Mouse (Mus musculus): Measurements from ENCODE around the gene Cplx3.

The Cplx3 gene

DNA sequence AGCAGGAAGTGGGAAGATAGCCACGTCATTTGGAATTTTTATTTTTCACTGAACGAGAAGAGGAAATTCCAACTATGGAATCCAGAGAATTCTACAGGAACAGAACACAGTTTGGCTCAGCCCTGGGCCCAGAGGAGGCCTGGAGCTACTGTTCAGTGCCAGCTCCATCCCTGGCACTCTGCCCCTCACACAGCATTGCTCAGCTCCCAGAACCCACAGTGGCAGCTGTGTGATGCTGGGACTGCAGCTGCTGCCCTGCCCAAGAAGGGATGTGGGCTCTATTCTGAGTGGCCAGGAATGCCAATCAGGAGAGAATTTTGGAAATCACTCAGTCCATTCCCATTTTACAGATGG is 4.8 kb downstream of the Cplx3 start:
- no peak for DNase-seq (ENCODE audit: low spot score)

DNA sequence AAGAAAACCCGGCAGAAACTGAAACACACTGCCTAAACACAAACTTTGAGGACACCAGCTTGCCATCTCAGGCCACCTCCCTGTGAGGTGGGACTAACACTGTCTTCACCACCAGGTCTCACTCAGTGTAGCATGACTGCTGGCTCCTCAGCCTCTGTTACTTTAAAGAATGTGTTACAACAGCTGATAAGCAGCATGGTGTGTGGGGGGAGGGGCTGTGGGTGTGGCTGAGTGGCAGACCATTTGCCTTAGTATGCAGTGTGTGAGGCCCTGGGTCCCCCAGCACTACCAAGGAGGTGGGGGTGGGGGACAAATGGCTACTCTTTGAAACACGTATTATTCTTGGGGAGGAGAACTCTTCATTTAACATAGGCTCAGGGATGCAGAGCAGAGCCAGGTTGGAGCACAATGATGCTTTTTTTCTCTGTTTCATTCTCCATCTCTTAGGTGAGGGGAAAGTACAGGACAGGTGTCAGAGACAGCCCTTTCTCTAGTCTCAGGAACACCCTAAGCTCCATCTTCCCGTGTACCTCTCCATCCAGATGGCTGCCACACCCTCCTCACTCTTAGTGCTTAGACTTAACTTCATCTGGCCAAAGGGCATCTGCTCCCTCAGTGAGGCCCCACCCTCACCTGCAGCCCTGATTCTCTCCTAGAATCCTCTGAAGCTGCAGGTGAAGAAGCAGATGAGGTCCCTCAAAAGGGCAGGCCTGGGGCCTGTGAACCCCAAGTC is 5.3 kb downstream of the Cplx3 start:
- DNase-seq (ENCODE audit: low spot score), result peak; percentile 33

DNA sequence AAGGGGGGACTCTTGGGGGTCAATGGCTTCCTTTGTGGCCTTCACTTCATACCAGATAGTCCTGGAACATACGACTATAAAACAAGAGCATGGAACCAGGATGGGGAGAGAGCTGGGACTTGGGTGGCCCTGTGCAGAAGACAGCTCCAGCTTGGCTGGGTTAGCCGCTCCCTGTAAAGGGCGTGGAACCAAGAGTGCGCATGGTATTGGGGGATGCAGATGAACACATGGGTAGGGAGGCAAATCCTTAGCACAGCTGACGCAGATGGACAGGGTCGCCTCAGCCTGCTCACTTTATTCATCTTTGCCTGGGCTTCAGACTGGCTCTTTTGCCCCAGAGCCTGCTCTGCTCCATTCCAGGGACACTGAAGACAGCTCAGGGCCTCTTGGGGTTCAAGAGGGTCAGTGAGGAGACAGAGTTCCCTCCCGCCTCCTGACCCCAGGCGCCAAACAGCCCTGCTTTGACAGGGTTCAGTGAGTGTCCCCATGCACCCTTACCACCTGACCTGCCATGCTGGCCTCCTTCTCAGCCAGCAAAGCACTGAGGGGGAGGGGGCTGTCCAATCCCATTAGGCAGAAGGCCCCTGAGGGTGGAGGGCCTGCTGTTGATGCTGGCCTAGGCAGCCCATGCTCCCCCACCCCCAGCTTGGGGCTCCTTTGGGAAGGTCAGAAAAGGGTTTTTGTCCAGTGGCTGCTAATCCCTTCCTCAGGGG is 7.1 kb downstream of the Cplx3 start:
- DNase-seq (ENCODE audit: low spot score), result no peak

DNA sequence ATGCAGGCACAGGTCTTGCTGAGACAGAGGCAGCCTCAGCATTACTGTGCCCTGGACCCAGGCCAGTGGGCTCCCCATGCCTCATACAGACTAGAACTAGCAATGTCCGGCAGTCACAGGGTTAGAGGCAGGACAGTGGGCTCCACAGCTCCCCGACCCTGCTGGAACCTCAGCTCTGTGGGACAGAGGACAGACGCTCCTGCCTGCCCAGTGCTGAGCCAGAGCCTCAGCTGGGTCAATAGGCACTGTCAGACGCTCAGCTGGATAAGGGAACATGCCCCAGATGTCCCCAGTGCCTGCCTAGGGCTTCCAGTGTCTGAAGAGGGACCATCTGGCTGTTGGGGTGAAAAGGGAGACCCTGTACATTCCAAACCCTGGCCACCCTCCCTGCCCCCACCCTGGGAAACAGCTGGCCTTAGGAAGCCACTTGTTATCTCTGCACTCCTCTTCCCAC is 8.1 kb downstream of the Cplx3 start:
- no peak for DNase-seq (ENCODE audit: low spot score)

DNA sequence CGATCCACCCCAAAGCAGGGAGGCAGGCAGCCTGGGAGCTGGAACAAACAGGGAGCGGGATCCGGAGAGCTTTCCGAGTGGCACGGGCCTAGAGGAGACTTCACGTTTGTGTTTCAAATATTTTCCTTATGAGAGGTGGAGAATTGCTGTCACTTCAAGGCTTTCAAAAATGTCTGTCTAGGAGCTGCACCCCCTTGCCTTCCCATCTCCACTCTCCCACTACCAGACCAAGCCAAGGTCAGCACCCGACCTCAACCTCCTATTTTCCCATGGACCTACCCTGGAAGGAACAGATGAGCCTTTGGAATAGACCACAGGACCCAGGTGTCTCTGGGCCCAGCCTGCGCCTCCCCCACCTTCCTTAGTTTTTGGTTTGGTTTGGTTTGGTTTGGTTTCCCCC is 8.8 kb downstream of the Cplx3 start:
- no peak for DNase-seq (ENCODE audit: low spot score)

DNA sequence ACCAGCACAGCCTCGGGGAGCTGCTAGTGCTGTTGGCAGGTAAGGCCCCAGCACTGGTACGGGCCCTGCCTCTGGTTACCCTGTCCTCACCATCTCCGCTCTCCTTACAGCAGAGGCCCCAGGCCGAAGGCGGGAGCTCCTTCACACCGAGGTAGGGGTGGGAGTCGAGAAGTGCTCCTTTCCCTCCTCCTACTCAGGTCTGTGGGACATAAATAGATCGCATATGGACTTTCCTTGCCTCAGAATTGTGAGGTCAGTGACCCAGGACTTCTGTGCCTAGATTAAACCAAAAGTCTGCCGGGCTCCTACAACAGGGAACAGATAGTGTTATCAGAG is 11.9 kb downstream of the Cplx3 start:
- DNase-seq (ENCODE audit: low spot score), result no peak

DNA sequence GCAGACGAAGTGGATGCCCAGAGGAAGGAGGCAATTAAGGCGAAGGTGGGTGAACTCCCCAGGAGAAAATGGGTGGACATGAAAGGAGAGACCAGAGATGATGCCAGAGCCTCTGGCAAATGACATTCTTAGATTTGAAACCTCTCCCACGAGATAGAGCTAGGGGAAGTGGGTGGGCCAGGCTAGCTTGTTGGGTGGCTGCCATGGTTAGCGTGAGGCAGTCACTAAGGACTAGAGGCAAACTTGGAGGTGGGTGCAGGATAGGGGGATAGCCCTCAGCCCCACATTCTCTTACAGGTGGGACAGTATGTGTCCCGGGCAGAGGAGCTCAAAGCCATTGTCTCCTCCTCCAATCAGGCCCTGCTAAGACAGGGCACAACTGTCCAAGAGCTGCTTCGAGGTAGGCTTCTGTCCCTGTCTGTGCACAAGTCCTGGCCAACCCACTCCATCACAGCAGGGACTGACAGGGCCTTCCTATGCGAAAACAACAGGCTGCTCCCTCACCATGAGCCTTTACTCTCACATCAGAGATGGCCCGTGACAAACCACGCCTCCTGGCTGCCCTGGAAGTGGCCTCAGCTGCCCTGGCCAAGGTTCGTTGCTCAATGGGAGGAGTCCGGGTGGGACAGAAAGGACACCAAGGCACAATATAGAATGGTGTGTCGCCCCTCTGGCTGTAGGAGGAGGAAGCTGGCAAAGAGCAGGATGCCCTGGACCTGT is 12.5 kb downstream of the Cplx3 start:
- no peak for DNase-seq (ENCODE audit: low spot score)

DNA sequence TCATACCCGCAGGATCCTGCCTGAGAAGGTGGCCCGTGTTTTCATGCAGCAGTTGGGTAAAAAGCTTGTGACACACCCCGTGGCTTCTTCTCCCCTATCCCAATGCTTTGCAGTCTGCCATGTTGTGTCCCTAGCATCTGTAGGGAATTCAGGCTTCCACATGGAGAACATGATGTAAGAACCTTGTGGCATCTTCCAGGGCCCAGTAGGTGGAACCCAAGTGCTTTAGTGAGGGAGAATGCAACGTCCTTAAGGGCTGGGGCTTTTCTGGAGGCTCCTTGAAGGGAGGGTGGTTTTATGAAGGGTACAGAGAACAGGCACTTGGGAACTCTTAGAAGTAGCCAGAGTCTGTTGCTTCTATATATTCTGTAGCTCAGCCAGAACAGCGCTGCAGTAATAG is 15.4 kb downstream of the Cplx3 start:
- no peak for DNase-seq (ENCODE audit: low spot score)

DNA sequence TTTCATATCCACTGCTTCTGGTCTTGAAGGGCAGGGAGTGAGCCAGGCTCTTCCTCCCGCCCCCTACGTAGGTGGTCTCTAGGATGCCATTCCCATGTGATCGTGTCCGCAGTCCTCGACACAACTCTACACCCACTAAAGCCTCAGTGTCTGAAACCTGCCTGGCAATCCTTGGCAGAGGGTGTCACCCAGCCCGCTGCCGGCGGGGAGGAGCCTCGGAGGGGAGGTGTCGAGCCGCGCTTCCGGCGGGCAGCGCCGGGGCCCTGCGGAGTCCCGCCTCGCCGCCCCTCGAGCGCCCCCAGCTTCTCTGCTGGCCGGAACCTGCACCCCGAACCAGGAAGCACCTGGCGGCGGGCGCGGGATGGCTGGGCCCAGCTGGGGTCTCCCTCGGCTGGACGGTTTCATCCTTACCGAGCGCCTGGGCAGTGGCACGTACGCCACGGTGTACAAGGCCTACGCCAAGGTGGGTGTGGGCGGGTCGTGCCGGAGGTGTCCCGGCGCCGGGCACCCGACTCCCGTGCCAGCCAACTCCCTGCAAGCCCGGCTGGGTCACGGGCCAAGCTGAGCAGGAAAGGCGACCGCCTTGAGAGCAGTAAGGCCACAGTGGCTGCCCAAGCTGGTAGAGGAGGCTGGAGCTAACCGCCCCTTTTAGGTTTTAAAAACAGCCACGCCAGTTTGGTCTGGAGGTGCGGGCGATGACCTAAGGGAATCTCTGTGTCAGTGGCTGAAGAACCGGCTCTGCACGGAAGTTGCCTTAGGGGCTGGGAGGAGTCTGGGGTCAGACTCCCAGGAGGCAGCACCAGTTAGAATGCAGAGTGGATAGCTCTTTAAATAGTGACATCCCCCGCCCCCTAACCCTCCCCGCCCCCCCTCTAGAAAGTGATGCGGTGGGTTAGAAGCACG is 16.6 kb downstream of the Cplx3 start, which contains the start of gene Ulk3:
TSS of gene Ulk3 (plus strand) at position 229 of the 903 bp plus-strand sequence.
- peak; percentile 55 for DNase-seq (ENCODE audit: low spot score)

DNA sequence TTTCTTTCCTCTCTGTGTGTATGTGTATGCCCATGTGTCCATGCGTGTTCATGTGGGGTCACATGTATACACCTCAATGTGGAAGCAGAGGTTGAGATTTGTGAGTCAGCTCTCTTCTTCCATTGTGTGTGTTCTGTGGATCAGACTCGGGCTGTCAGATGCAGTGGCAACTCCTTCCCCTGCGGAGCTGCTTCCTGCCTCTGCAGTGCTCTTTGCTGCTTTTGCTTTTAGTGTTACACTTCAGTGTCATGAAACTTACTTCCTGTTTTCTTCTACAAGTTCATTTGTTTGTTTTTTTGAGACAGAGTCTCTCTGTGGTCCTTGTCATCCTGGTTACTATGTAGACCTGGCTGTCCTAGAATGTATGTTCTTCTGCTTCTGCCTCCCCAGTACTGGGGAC is 21.1 kb downstream of the Cplx3 start:
- DNase-seq (ENCODE audit: low spot score), result no peak

DNA sequence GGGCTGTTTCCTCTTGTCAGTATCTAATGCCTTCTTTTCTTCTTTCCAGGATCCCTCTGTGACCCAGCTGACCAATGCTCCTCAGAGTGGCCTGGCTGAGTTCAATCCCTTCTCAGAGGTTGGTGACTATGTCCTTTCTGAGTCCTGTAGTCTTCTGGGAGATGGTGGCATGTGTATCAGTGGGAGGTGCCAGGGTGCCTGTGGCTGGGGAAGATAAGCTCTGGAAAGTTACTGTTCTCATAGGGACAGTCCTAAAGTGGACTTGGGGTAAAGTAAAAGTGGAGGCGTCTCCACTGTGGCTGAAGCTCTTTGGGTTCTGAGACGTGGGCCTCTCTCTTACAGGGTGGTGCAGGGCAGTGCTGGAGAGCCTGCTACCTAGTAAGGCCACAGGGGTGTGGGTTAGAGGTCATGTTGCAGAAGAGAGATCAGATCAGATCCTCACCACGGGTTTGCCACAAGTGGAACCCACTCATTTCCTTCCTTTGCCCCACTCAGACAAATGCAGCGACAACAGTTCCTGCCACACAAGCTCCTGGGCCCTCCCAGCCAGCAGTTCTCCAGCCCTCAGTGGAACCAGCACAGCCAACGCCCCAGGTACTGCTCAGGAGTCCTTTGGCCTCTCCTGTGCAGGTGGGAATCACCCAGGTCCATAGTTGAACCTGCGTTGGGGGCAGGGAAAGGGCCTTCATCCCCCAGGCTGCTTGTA is 28.8 kb downstream of the Cplx3 start:
- DNase-seq (ENCODE audit: low spot score), result peak; percentile 56

DNA sequence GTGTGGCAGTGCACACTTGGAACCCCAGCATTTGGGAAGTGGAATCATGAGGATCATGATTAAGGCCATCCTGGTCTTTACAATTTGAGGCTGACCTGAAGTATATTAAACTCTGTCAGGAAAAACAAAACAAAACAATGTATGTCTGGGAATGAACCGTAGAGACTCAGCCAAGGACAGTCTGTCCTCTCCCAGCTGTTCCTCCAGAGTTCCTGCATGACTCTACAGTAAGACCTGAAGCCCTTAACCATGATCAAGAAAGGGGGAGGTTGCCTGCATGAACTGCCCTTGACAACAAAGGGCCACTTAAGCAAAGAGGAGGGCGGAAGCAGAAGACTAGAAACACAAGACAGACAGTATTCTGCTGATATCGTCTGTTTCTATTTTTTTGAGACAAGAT is 30.5 kb downstream of the Cplx3 start:
- DNase-seq (ENCODE audit: low spot score), result no peak

DNA sequence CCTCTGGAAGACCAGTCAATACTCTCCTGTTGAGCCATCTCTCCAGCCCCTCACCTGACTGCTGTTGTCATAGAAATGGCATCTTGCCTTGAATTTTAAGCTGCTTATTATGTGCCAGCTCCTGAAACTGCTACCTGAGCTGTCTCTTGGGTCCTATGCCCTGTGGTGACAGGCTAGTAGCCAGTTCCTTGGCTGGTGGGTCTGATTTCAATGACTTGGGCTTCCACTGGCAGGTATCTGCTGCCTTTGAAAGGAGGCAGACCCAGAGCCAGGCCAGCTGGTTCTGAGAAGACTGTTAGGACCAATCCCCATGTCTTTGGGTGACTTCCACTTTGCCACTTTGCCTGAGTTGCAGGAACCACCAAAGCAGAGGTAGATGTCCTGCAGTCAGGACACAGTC is 31.7 kb downstream of the Cplx3 start:
- no peak for DNase-seq (ENCODE audit: low spot score)

DNA sequence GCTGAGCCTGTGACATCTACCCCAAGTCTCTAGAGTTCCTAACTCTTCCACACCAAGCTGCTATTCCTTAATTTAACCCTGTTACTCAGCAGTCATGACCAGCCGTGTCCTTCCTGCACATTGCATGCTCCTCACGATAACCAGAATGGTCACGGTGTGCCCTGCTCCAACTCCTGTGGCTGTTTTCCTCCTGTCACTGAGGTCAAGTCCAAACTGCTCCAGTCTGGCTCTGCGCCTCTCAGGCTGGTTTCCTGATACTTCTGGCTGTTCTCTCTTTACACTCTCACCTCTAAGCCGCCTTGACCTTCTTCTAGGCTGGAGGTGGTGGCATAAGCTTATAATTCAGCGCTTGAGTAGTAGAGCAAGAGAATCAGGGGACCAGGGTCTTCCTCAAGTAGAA is 37.6 kb downstream of the Cplx3 start:
- DNase-seq (ENCODE audit: low spot score), result no peak

DNA sequence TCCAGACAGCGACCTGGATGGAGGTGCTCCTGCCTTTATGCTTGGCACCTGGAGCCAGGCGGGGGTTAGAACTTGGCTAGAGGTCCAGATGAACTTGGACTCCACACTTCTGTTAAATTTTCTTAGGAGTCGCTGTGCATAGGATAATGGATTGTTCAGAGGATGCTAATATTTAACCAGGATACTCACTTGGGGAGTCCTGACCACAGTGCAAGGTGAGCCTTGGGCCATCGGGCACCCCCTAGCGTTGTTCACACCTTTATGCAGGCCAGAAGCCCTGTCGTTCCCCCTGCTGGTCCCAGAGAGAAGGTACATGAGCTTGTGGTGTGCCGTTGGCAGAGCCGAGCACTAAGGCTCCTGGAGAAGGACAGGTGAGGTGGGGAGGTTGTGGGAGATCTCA is 39.2 kb downstream of the Cplx3 start:
- no peak for DNase-seq (ENCODE audit: low spot score)

DNA sequence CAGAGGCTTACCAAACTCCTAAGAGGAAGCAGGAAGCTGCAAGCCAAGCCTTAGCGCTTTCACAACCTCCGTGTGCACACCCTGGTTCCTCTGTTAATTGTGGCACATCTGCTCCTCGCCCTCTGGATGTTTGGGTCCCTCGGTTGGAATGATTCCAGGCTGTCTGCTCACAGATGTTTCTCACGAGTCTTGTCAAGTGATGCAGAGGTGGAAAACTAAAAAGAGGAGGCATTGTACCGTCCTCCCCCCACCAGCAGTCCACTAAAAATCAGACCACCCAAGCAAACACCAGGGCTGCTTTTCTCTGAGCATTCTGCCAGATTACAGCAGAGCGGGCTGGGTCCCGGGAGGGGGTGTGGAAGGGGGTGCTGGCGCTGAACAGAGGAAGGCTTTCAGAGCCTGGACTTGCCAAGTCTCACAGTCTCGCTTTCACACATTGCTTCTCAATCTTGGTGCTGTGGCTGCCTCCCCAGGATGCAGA is 40.3 kb downstream of the Cplx3 start:
- no peak for DNase-seq (ENCODE audit: low spot score)

DNA sequence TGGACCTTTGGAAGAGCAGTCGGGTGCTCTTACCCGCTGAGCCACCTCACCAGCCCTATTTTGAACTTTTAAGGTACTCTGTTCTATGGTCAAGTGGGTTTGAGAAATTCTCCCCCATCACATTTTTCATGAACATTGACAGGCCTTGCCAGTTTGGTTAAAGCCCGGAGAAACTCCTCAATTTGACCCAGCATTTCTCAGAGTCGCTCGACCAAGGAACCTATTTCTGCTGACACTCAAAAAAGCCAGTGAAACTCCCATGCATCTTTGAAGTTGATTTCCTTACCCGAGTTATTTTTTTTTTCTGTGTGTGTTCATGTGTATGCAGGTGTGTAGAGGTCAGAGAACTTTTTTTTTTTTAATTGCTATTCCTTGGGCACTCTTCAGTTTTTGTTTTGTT is 41.5 kb downstream of the Cplx3 start:
- DNase-seq (ENCODE audit: low spot score), result no peak

DNA sequence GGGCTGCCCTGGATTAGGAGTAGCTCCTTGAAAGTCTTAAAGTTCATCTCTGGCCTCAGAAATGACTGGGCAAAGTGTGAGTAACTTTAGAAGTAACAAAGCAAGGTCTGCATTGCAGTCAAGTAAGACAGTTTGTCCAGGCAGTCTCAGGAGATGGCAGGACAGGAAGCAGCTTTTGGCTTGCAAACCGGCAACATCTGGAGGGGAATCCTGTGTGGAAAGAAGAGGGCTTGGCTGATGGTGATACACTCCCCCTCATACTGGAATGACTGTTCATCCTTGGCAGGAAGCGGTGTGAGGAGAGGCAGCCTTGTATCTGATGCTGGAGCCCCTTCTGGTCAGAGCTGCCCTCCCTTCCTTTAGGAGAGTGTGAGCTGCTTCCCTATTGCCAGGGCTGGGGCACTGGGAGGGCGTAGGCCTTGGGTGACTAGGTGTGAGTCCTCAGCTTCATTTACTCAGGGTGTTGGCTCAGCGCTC is 43.1 kb downstream of the Cplx3 start:
- DNase-seq (ENCODE audit: low spot score), result no peak

DNA sequence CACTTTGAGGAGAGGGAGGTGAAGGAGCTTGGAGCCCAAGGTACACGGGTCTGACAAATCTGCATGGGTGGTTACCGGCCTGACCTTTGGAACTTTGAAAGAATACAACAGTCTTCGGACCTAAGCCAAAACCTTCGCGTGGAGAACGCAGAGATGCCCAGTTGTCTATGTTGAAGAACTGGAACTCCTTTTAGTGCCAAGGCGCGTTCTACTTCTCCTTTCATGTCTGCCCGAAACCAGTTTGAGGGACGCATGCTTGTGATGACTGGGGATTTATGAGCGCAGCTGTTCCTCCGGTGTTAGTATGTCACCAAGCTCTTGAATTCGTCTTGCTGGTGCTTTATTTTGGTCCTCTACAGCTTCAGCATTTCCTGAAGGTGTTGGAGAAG is 44.4 kb downstream of the Cplx3 start:
- DNase-seq (ENCODE audit: low spot score), result no peak

DNA sequence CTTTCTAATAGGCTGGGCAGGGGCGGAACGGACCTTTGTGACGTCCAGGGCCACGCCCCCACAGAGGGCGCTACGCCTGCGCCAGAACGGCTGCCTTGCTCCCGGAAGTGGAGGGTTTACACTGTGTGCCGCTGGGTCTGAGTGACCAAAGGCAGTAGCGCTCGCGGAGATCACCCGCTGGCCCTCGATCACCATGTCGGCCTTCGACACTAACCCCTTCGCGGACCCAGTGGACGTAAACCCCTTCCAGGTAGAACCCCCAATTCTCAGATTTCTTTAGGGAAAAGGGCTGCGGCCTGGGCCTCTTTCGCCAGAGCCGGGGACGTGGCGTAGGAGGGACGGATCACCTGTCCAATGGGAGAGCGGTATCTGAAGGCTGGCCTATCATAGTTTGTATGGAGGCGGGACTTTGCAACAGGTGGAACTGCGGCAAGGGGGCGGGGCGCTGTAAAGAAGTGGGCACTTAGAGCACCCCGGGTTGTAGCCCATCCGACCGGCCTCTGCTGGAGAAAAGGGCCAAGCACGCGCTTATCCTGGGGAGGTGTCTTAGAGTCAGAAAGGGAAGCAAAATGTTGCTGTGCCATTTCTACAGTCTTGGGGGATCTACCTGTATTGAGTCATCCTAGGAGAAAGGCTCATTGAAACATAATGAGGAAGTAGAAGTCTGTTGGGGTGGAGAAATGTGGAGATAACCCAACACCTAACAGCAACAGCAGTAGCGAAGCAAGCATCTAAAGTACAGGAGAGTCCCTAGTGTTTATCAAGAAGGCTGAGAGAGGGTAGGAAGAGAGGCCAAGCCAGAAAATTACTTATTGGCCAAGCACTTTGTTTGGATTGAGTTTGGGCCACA is 45.0 kb downstream of the Cplx3 start, which contains the start of gene Scamp2:
TSS of gene Scamp2 (plus strand) at position 83 of the 850 bp plus-strand sequence.
- peak; percentile 90 for DNase-seq (ENCODE audit: low spot score)

Measured in c-Kit-positive CD71-positive TER-119-positive erythroid progenitor cells, embryonic 14.5 days (primary cell).